ENCODE assay signal across 15 mouse cellular contexts in genomic region chr15:84256254-84256850, GRCm38 (mm10). TPM values are rescaled to one million over a fixed set of nuclear protein-coding genes. Genes with fewer than 3 reads are reported as not detected.
DNase-seq lines count a peak whose midpoint lies in the region; ATAC-seq and TF ChIP-seq lines count a peak whose summit lies in the region.
"Had no signal": no experiment of that assay in that cellular context is flagged by ENCODE, and none has a peak within 500 bp of the region (broad histone marks: within the 10 kb centered on the region; RNA-seq: fewer than 3 reads in every experiment).

No protein-coding gene starts in this region.

- no peaks in the 10 kb centered on the region for H3K27me3 ChIP-seq in heart, embryonic 11.5 days (ENCODE audit: control insufficient read depth, insufficient read depth, low read length)
- peaks cover 5% of the 10 kb centered on the region for H3K27me3 ChIP-seq in megakaryocyte, embryonic 14.5 days (replicated peaks)

- H3K9me3 ChIP-seq in heart, embryonic 11.5 days (replicated peaks; ENCODE audit: control insufficient read depth, low read length), result no peaks in the 10 kb centered on the region
- no peaks in the 10 kb centered on the region for H3K9me3 ChIP-seq in megakaryocyte, embryonic 14.5 days

- no peak overlapping the region for H3K4me2 ChIP-seq in heart, embryonic 11.5 days

- no peak for DNase-seq in heart, adult 8-10 months (ENCODE audit: low spot score)
- peak; percentile 42 to 61 for DNase-seq in layer of hippocampus, postnatal 14 days (ENCODE audit: low spot score in 2 of 2)
- no peak for DNase-seq in layer of hippocampus, adult 9-10 months (ENCODE audit: low spot score)
- no peak for DNase-seq in lung, adult 2 months
- DNase-seq in cerebellum, adult 18-20 months, result no peak
- DNase-seq: B cell, adult 2 months; cerebellum, adult 9-11 months; heart, postnatal 10 days; kidney, adult 18-20 months; left cerebral cortex, postnatal 4 days had no signal

- no peak overlapping the region for H3K4me3 ChIP-seq in heart, embryonic 11.5 days (ENCODE audit: low read depth, low read length)
- peak overlapping the region; percentile 93 for H3K4me3 ChIP-seq in megakaryocyte, embryonic 14.5 days (replicated peaks)
- H3K4me3 ChIP-seq in lung, adult 2 months (replicated peaks; ENCODE audit: extremely low read depth, low read depth, low read length), result no peak overlapping the region

- TF ChIP-seq POLR2A in lung, adult 2 months (IDR thresholded peaks at IDR 0.05; ENCODE audit: borderline replicate concordance, extremely low read depth, low read depth, low read length), result no peak

- H3K27ac ChIP-seq in heart, embryonic 11.5 days (ENCODE audit: low read depth, low read length), result peak overlapping the region; percentile 54; the same call in 1 of the 2 replicates
- H3K27ac ChIP-seq: stomach, postnatal 0 days had no signal

- ATAC-seq in heart, embryonic 11.5 days (replicated peaks; ENCODE audit: insufficient number of reproducible peaks, low FRiP score, low TSS enrichment), result no peak
- peak; percentile 65 for ATAC-seq in granulocyte monocyte progenitor cell, adult 5-6 weeks (replicated peaks; ENCODE audit: poor library complexity, severe bottlenecking)
- ATAC-seq: lung, postnatal 0 days had no signal

- H3K4me1 ChIP-seq in heart, embryonic 11.5 days (ENCODE audit: control insufficient read depth, insufficient read depth, low read length), result peaks cover 69% of the 10 kb centered on the region
- peaks cover 100% of the 10 kb centered on the region for H3K4me1 ChIP-seq in megakaryocyte, embryonic 14.5 days
- peaks cover 22% of the 10 kb centered on the region for H3K4me1 ChIP-seq in lung, adult 2 months (ENCODE audit: control insufficient read depth, insufficient read depth, low read length)

- peaks cover 2% of the 10 kb centered on the region; the same call in 1 of the 2 replicates for H3K36me3 ChIP-seq in heart, embryonic 11.5 days (ENCODE audit: control insufficient read depth, insufficient read depth, low read length)
- H3K36me3 ChIP-seq in megakaryocyte, embryonic 14.5 days (replicated peaks; ENCODE audit: low read length), result peaks cover 43% of the 10 kb centered on the region

- no peak overlapping the region for H3K9ac ChIP-seq in heart, embryonic 11.5 days (ENCODE audit: low read depth, low read length)

- TF ChIP-seq CTCF in lung, adult 2 months (IDR thresholded peaks at IDR 0.05; ENCODE audit: insufficient read depth, low read length), result no peak

- 70% methylated on average over 12 of the region's 12 CpGs for WGBS in heart, embryonic 11.5 days (ENCODE audit: insufficient replicate concordance)
- 65% methylated on average over 12 of the region's 12 CpGs for WGBS in lung, adult 2 months

RNA-seq across cellular contexts. Expression of gene Parvb, which starts 24.5 kb away (rescaled TPM):
- polyA plus RNA-seq in heart, embryonic 11.5 days (2014; fragmentation: Nextera tagmentation; extraction: Ambion mirVana), result 19.3 and 21.1 TPM in 2 replicates
- total RNA-seq in heart, adult 8-10 months (2022), result 100 to 1,000 TPM in 2 of 4 experiments, 10 to 100 TPM in 2; 78.8 to 113 (median 105) TPM
- total RNA-seq in layer of hippocampus, postnatal 14 days (2021), result 10 to 100 TPM; 56.7 to 57.8 TPM
- total RNA-seq in granulocyte monocyte progenitor cell, adult 5-6 weeks (2014; fragmentation: Nextera tagmentation), result 3.9 and 4.3 TPM in 2 replicates
- total RNA-seq in granulocyte monocyte progenitor cell, adult 5-6 weeks (2017), result 0.36 and 0.43 TPM in 2 replicates
- polyA plus RNA-seq in megakaryocyte, embryonic 14.5 days (2012; ENCODE audit: insufficient read depth, low replicate concordance), result 524 and 845 TPM in 2 replicates
- polyA plus RNA-seq in lung, adult 2 months (2012; rRNA removed), result 39.3 and 47.5 TPM in 2 replicates

Comparison
In these comparisons a context has a peak if more than half of its experiments do, and no peak if none do; other contexts are left out.
1. DNase-seq: peak in layer of hippocampus, postnatal 14 days (2 of 2); none in heart, adult 8-10 months (single experiment), layer of hippocampus, adult 9-10 months (single experiment), lung, adult 2 months (single experiment) and cerebellum, adult 18-20 months (0 of 2).
2. RNA of gene Parvb, which starts 24.5 kb away (total RNA-seq): 78.8 to 113 TPM in heart, adult 8-10 months and 56.7 to 57.8 TPM in layer of hippocampus, postnatal 14 days; 0.36 to 4.3 TPM in granulocyte monocyte progenitor cell, adult 5-6 weeks; every median in the first group is over 10 times any median in the second.